Comparison of ENCODE assay signal across 7 mouse cellular contexts in the genomic region with DNA sequence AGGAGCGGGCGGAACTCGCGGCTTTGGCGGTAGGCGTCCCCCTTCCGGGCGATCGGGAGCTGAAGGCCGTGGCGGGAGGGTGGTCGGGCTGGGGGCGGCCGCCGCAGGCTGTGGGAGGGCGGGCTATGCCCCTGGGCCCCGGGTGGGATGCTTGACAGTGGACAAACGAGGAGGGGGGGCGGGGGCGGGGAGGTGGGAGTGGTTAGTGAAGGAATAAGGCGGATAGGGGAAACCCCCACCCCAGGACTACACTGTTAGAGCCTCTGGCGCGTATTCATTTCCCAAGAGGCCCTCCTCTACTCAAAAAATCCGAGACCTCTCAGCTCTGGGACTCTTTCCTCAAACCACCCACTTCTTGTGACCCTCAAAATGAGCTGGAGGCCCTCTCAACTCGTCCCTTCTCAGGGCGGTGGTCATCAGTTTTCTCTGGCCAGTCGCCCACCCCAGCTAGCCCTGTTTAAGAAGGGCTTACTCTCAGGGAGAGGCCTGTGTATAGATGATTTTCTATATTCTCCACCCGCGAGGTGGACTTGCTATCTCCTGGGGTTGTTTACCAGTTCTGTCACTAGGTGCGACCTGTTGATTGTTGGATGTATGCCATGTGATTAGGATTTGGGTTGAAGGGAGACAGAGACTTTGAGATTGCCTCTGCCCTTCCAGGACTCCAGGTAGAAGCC. TPM values are rescaled to one million over a fixed set of nuclear protein-coding genes. Genes with fewer than 3 reads are reported as not detected.
DNase-seq lines count a peak whose midpoint lies in the region; ATAC-seq and TF ChIP-seq lines count a peak whose summit lies in the region.

No protein-coding gene starts in this region.

- peaks cover 29% of the 10 kb centered on the region for H3K4me1 ChIP-seq in testis, adult 2 months (ENCODE audit: control insufficient read depth, insufficient read depth, low read length)
- H3K4me1 ChIP-seq in heart, embryonic 12.5 days (replicated peaks): peaks cover 33% of the 10 kb centered on the region
- H3K4me1 ChIP-seq in liver, embryonic 11.5 days (replicated peaks; ENCODE audit: control insufficient read depth, insufficient read depth, low read length): peaks cover 36% of the 10 kb centered on the region
- peaks cover 41% of the 10 kb centered on the region for H3K4me1 ChIP-seq in small intestine, adult 2 months (ENCODE audit: control insufficient read depth, insufficient read depth, insufficient read length, low read length)

- ATAC-seq in heart, embryonic 12.5 days (ENCODE audit: insufficient number of reproducible peaks, low FRiP score): no peak; the same call in none of the 2 replicates
- peak; percentile 47; the same call in 1 of the 2 replicates for ATAC-seq in liver, embryonic 11.5 days (replicated peaks; ENCODE audit: low FRiP score)

- H3K4me2 ChIP-seq in heart, embryonic 12.5 days: peak overlapping the region; percentile 93
- H3K4me2 ChIP-seq in liver, embryonic 11.5 days: peak overlapping the region; percentile 85

- H3K36me3 ChIP-seq in testis, adult 2 months (ENCODE audit: control insufficient read depth, insufficient read depth, low read length): no peaks in the 10 kb centered on the region
- H3K36me3 ChIP-seq in heart, embryonic 12.5 days: peaks cover 38% of the 10 kb centered on the region
- peaks cover 33% of the 10 kb centered on the region for H3K36me3 ChIP-seq in liver, embryonic 11.5 days (ENCODE audit: control insufficient read depth, insufficient read depth, low read length)
- H3K36me3 ChIP-seq in small intestine, adult 2 months (ENCODE audit: control insufficient read depth, insufficient read depth, low read length): peaks cover 33% of the 10 kb centered on the region

- no peaks in the 10 kb centered on the region for H3K9me3 ChIP-seq in heart, embryonic 12.5 days (replicated peaks)
- no peaks in the 10 kb centered on the region for H3K9me3 ChIP-seq in liver, embryonic 11.5 days (ENCODE audit: control insufficient read depth, low read length)

- WGBS in heart, embryonic 12.5 days: 0% methylated on average over 19 of the region's 30 CpGs
- 1% methylated on average over 24 of the region's 30 CpGs for WGBS in liver, embryonic 11.5 days
- WGBS in small intestine, adult 2 months: 2% methylated on average over 28 of the region's 30 CpGs

- peak overlapping the region; percentile 80 for H3K4me3 ChIP-seq in testis, adult 2 months (ENCODE audit: control insufficient read depth, low read depth, low read length)
- H3K4me3 ChIP-seq in heart, embryonic 12.5 days: peak overlapping the region; percentile 74
- peak overlapping the region; percentile 70 for H3K4me3 ChIP-seq in liver, embryonic 11.5 days (ENCODE audit: low read depth, low read length)
- peak overlapping the region; percentile 92 for H3K4me3 ChIP-seq in small intestine, adult 2 months (ENCODE audit: low read depth, low read length)

- peak overlapping the region; percentile 87 for H3K9ac ChIP-seq in heart, embryonic 12.5 days
- peak overlapping the region; percentile 77 for H3K9ac ChIP-seq in liver, embryonic 11.5 days (ENCODE audit: low read depth, low read length)

- intact Hi-C loops in left cerebral cortex, postnatal 36 days (cut with DNase I): no loop called here

- peak overlapping the region; percentile 61 for H3K27ac ChIP-seq in testis, adult 2 months (ENCODE audit: control insufficient read depth, insufficient read depth, low read depth, low read length)
- H3K27ac ChIP-seq in heart, embryonic 12.5 days (ENCODE audit: poor library complexity, severe bottlenecking): peak overlapping the region; percentile 93
- H3K27ac ChIP-seq in liver, embryonic 11.5 days (ENCODE audit: low read depth, low read length): peak overlapping the region; percentile 80
- H3K27ac ChIP-seq in small intestine, adult 2 months (ENCODE audit: insufficient read depth, low read depth, low read length): peak overlapping the region; percentile 79

- no peak for DNase-seq in testis, postnatal 14 days (ENCODE audit: low spot score)
- peak; percentile 87 for DNase-seq in cerebellum, adult 9-10 months
- DNase-seq in liver, embryonic 11.5 days (ENCODE audit: low spot score): no peak
- DNase-seq in left cerebral cortex, postnatal 36 days (ENCODE audit: low spot score in 2 of 2): no peak

- no peak for TF ChIP-seq CTCF in testis, adult 2 months (IDR thresholded peaks at IDR 0.05; ENCODE audit: control insufficient read depth, insufficient read depth, insufficient replicate concordance, low read depth, low read length)
- TF ChIP-seq CTCF in small intestine, adult 2 months (IDR thresholded peaks at IDR 0.05; ENCODE audit: extremely low read depth, insufficient read length, insufficient replicate concordance, low read depth, low read length): no peak

- no peaks in the 10 kb centered on the region for H3K27me3 ChIP-seq in testis, adult 2 months (ENCODE audit: control insufficient read depth, insufficient read depth, low read length)
- H3K27me3 ChIP-seq in heart, embryonic 12.5 days (replicated peaks): no peaks in the 10 kb centered on the region
- no peaks in the 10 kb centered on the region for H3K27me3 ChIP-seq in liver, embryonic 11.5 days (replicated peaks; ENCODE audit: control insufficient read depth, insufficient read depth, low read length)
- no peaks in the 10 kb centered on the region for H3K27me3 ChIP-seq in small intestine, adult 2 months (ENCODE audit: control insufficient read depth, insufficient read depth, low read length)

- TF ChIP-seq POLR2A in testis, adult 2 months (IDR thresholded peaks at IDR 0.05; ENCODE audit: control insufficient read depth, low read depth, low read length): no peak
- TF ChIP-seq POLR2A in small intestine, adult 2 months (IDR thresholded peaks at IDR 0.05; ENCODE audit: low read depth, low read length): no peak

RNA-seq across cellular contexts. Expression of gene Khnyn, which starts 0.5 kb away (rescaled TPM):
- 5.0 and 5.1 TPM in 2 replicates for polyA plus RNA-seq in testis, adult 2 months (2012; rRNA removed)
- 19.8 TPM in 2 replicates for polyA plus RNA-seq in heart, embryonic 12.5 days (2016; fragmentation: Nextera tagmentation; extraction: Ambion mirVana)
- polyA plus RNA-seq in liver, embryonic 11.5 days (2014; fragmentation: Nextera tagmentation; extraction: Ambion mirVana): 12.6 and 14.6 TPM in 2 replicates
- polyA plus RNA-seq in small intestine, adult 2 months (2012; rRNA removed): 12.6 and 32.7 TPM in 2 replicates
- total RNA-seq in left cerebral cortex, postnatal 36 days (2021): 10 to 100 TPM; 11.4 to 12.7 TPM

RNA-seq across cellular contexts. Expression of gene Cbln3, which starts 1.1 kb away (rescaled TPM):
- 1.0 and 1.1 TPM in 2 replicates for polyA plus RNA-seq in testis, adult 2 months (2012; rRNA removed)
- polyA plus RNA-seq in heart, embryonic 12.5 days (2016; fragmentation: Nextera tagmentation; extraction: Ambion mirVana): 0.32 and 0.57 TPM in 2 replicates
- 0.47 and 0.60 TPM in 2 replicates for polyA plus RNA-seq in liver, embryonic 11.5 days (2014; fragmentation: Nextera tagmentation; extraction: Ambion mirVana)
- 0.56 and 0.61 TPM in 2 replicates for polyA plus RNA-seq in small intestine, adult 2 months (2012; rRNA removed)
- under 1 TPM; 0.29 to 0.49 TPM for total RNA-seq in left cerebral cortex, postnatal 36 days (2021)

RNA-seq across cellular contexts. Expression of gene Sdr39u1, which starts 14.8 kb away (rescaled TPM):
- 50.7 and 55.1 TPM in 2 replicates for polyA plus RNA-seq in testis, adult 2 months (2012; rRNA removed)
- 38.2 and 40.4 TPM in 2 replicates for polyA plus RNA-seq in heart, embryonic 12.5 days (2016; fragmentation: Nextera tagmentation; extraction: Ambion mirVana)
- 24.3 and 30.5 TPM in 2 replicates for polyA plus RNA-seq in liver, embryonic 11.5 days (2014; fragmentation: Nextera tagmentation; extraction: Ambion mirVana)
- polyA plus RNA-seq in small intestine, adult 2 months (2012; rRNA removed): 17.8 and 34.0 TPM in 2 replicates
- total RNA-seq in left cerebral cortex, postnatal 36 days (2021): 100 to 1,000 TPM in 1 of 2 experiments, 10 to 100 TPM in 1; 89.7 to 104 TPM

RNA-seq across cellular contexts. Expression of gene Nynrin, which starts 31.4 kb away (rescaled TPM):
- polyA plus RNA-seq in testis, adult 2 months (2012; rRNA removed): 0.41 and 0.51 TPM in 2 replicates
- polyA plus RNA-seq in heart, embryonic 12.5 days (2016; fragmentation: Nextera tagmentation; extraction: Ambion mirVana): 33.3 and 38.2 TPM in 2 replicates
- polyA plus RNA-seq in liver, embryonic 11.5 days (2014; fragmentation: Nextera tagmentation; extraction: Ambion mirVana): 12.0 and 12.2 TPM in 2 replicates
- polyA plus RNA-seq in small intestine, adult 2 months (2012; rRNA removed): 1.4 and 1.8 TPM in 2 replicates
- 1 to 10 TPM; 7.9 to 9.5 TPM for total RNA-seq in left cerebral cortex, postnatal 36 days (2021)

RNA-seq across cellular contexts. Expression of gene Cma1, which starts 59.2 kb away (rescaled TPM):
- 0.10 TPM in 1 of 2 replicates, not detected in the other for polyA plus RNA-seq in testis, adult 2 months (2012; rRNA removed)
- polyA plus RNA-seq in heart, embryonic 12.5 days (2016; fragmentation: Nextera tagmentation; extraction: Ambion mirVana): not detected in 2 replicates
- not detected in 2 replicates for polyA plus RNA-seq in liver, embryonic 11.5 days (2014; fragmentation: Nextera tagmentation; extraction: Ambion mirVana)
- 0.60 TPM in 1 of 2 replicates, not detected in the other for polyA plus RNA-seq in small intestine, adult 2 months (2012; rRNA removed)
- total RNA-seq in left cerebral cortex, postnatal 36 days (2021): not detected
